Mouse (Mus musculus): ENCODE data around the gene Gm26620.

DNA sequence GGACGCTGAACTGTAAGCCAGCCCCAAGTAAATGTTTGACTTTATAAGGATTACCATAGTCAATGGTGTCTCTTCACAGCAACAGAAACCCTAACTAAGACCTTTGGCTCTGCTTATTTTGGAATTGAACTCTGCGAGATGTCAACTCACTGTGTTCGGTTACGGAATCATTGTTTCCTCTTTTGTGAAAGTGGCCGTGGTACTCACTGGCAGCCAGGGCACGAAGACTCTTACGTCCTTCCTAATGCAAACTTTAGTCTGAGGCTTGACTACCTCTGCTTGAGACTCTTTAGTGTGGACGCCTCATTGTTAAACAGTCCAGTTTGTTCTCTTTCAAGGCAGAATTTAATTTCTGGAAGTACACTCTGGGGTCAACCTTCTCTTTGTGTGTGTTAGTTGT lies 34.4 kb downstream of the Gm26620 start:
- TF ChIP-seq POLR2A (IDR thresholded peaks at IDR 0.05; ENCODE audit: extremely low read depth, insufficient read depth, low read length), result no peak
- no peak for TF ChIP-seq CTCF (IDR thresholded peaks at IDR 0.05; ENCODE audit: extremely low read depth, insufficient read depth, low read length)
